Mouse (Mus musculus) liver, embryonic 13.5 days (tissue): ENCODE data around the gene Unc119. TPM values are rescaled to one million over a fixed set of nuclear protein-coding genes. Genes with fewer than 3 reads are reported as not detected.

Source experiments
- ATAC-seq: fragments of 200-750 bp; cut with Nextera tagmentation; 2 replicates; pipeline ENCODE4 v1.8.0; 2017; ENCODE audit warnings: low read depth, mild to moderate bottlenecking, moderate number of reproducible peaks, moderate library complexity
- DNase-seq: peaks from one replicate; pipeline ENCODE4 v3.0.0; 2022
- H3K27ac ChIP-seq: fragments of 300-500 bp; sonication (generic); 2 replicates; pipeline ENCODE4 v1.5.1; 2015; ENCODE audit warnings: moderate library complexity, mild to moderate bottlenecking, inconsistent platforms
- H3K27me3 ChIP-seq: fragments of 300-500 bp; sonication (generic); 2 replicates; pipeline ENCODE4 v1.6.1; 2015; ENCODE audit warnings: mild to moderate bottlenecking, inconsistent platforms
- H3K36me3 ChIP-seq: fragments of 300-500 bp; sonication (generic); 2 replicates; pipeline ENCODE4 v1.6.1; 2015; ENCODE audit warnings: mild to moderate bottlenecking, inconsistent platforms
- H3K4me1 ChIP-seq: fragments of 300-500 bp; sonication (generic); replicated peaks from 2 replicates; pipeline ENCODE4 v1.6.1; 2015; ENCODE audit warnings: inconsistent platforms
- H3K4me2 ChIP-seq: fragments of 300-500 bp; sonication (generic); 2 replicates; pipeline ENCODE4 v1.6.1; 2015; ENCODE audit warnings: inconsistent platforms, mild to moderate bottlenecking, moderate library complexity
- H3K4me3 ChIP-seq: fragments of 300-500 bp; sonication (generic); replicated peaks from 2 replicates; pipeline ENCODE4 v1.5.1; 2015; ENCODE audit warnings: mild to moderate bottlenecking, inconsistent platforms
- H3K9ac ChIP-seq: fragments of 300-500 bp; sonication (generic); 2 replicates; pipeline ENCODE4 v1.6.1; 2015; ENCODE audit warnings: mild to moderate bottlenecking, inconsistent platforms
- H3K9me3 ChIP-seq: fragments of 300-500 bp; sonication (generic); replicated peaks from 2 replicates; pipeline ENCODE4 v1.6.1; 2016; ENCODE audit warnings: inconsistent platforms
- WGBS: fragments of 180-500 bp; shearing (Covaris S2); methylation state at CpG from one replicate; pipeline ENCODE4 v1.1.7; 2015; ENCODE audit not compliant: insufficient replicate concordance; 5-methylcytosine and 5-hydroxymethylcytosine counted together
- polyA plus RNA-seq: library from polyadenylated mRNA; unstranded; fragments of >200 nt; fragmentation: Nextera tagmentation; extraction: Ambion mirVana; gene quantifications from 2 replicates; pipeline ENCODE4 v1.2.1, GENCODE M21; 2015

Unc119 gene
- polyA plus RNA-seq, 1 experiment from 2014 or later: 28.0 TPM

- no peak overlapping the region for H3K9ac ChIP-seq
- peaks cover 35% of the 10 kb centered on the region for H3K36me3 ChIP-seq
- no peaks in the 10 kb centered on the region for H3K9me3 ChIP-seq
- H3K4me3 ChIP-seq: no peak overlapping the region
- no peak overlapping the region for H3K4me2 ChIP-seq
- ATAC-seq (no peak), DNase-seq (no peak)
- peaks cover 24% of the 10 kb centered on the region for H3K4me1 ChIP-seq
- no peak overlapping the region for H3K27ac ChIP-seq
- WGBS: 80% methylated on average over 15 of the region's 15 CpGs
- H3K27me3 ChIP-seq: no peaks in the 10 kb centered on the region
These were observed 19.1 kb upstream of the Unc119 start for GRCm38 (mm10) chr11:78324000-78324785.

- Histone ChIP-seq H3K27ac (no peak overlapping the region), H3K4me1 (peaks cover 30% of the 10 kb centered on the region), H3K9ac (no peak overlapping the region), H3K4me3 (no peak overlapping the region), H3K9me3 (no peaks in the 10 kb centered on the region), H3K36me3 (peaks cover 27% of the 10 kb centered on the region), H3K4me2 (no peak overlapping the region), H3K27me3 (no peaks in the 10 kb centered on the region)
- WGBS: 86% methylated on average over 12 of the region's 12 CpGs
- no peak for DNase-seq
- ATAC-seq: no peak
These were observed 18.3 kb upstream of the Unc119 start for GRCm38 (mm10) chr11:78324965-78325364.

GRCm38 (mm10) chr11:78327215-78327614 is 16.1 kb upstream of the Unc119 start:
- ATAC-seq: no peak
- peaks cover 27% of the 10 kb centered on the region for H3K4me1 ChIP-seq
- WGBS: 83% methylated on average over 4 of the region's 4 CpGs

GRCm38 (mm10) chr11:78327634-78328511 is 15.4 kb upstream of the Unc119 start, which contains the start of gene Pigs:
Gene Pigs (plus strand): TSS chr11:78328415.
- WGBS: 9% methylated on average over 37 of the region's 37 CpGs
- Histone ChIP-seq H3K9ac (peak within 1 kb of the TSS; percentile 89), H3K36me3 (peaks cover 8% of the 10 kb centered on the region), H3K9me3 (no peaks in the 10 kb centered on the region), H3K27me3 (no peaks in the 10 kb centered on the region), H3K4me3 (peak within 1 kb of the TSS; percentile 89), H3K27ac (peak within 1 kb of the TSS; percentile 63), H3K4me1 (peaks cover 21% of the 10 kb centered on the region), H3K4me2 (peak within 1 kb of the TSS; percentile 97)
- ATAC-seq (peak; percentile 94), DNase-seq (peak; percentile 96)

More at GRCm38 (mm10) chr11:78327215-78327614, 16.1 kb upstream of the Unc119 start:
- Histone ChIP-seq H3K27ac (no peak overlapping the region), H3K4me3 (no peak overlapping the region), H3K4me2 (peak overlapping the region; percentile 97; the same call in 1 of the 2 replicates), H3K9me3 (no peaks in the 10 kb centered on the region), H3K36me3 (peaks cover 6% of the 10 kb centered on the region), H3K9ac (no peak overlapping the region), H3K27me3 (no peaks in the 10 kb centered on the region)
- DNase-seq: no peak

- Histone ChIP-seq H3K27ac (peak overlapping the region; percentile 43), H3K4me1 (peaks cover 13% of the 10 kb centered on the region), H3K9ac (peak overlapping the region; percentile 89), H3K4me2 (peak overlapping the region; percentile 97), H3K4me3 (peak overlapping the region; percentile 89), H3K27me3 (no peaks in the 10 kb centered on the region), H3K36me3 (peaks cover 15% of the 10 kb centered on the region), H3K9me3 (no peaks in the 10 kb centered on the region)
- under 1% methylated on average over 41 of the region's 41 CpGs for WGBS
- peak; percentile 73 for ATAC-seq
- DNase-seq: no peak
These were observed 14.7 kb upstream of the Unc119 start for GRCm38 (mm10) chr11:78328512-78329056.

- peaks cover 13% of the 10 kb centered on the region for H3K4me1 ChIP-seq
- 90% methylated on average over 12 of the region's 12 CpGs for WGBS
- no peak overlapping the region for H3K9ac ChIP-seq
- no peak for ATAC-seq
- no peak overlapping the region for H3K27ac ChIP-seq
- no peaks in the 10 kb centered on the region for H3K27me3 ChIP-seq
- no peak for DNase-seq
- no peak overlapping the region for H3K4me2 ChIP-seq
- H3K9me3 ChIP-seq: no peaks in the 10 kb centered on the region
- no peak overlapping the region for H3K4me3 ChIP-seq
- H3K36me3 ChIP-seq: peaks cover 50% of the 10 kb centered on the region
These were observed 10.6 kb upstream of the Unc119 start for GRCm38 (mm10) chr11:78332676-78333075.

- H3K9me3 ChIP-seq: no peaks in the 10 kb centered on the region
- peaks cover 8% of the 10 kb centered on the region for H3K4me1 ChIP-seq
- H3K27ac ChIP-seq: no peak overlapping the region
- no peak overlapping the region for H3K4me3 ChIP-seq
- DNase-seq: no peak
- no peak overlapping the region for H3K4me2 ChIP-seq
- no peak for ATAC-seq
- peaks cover 56% of the 10 kb centered on the region for H3K36me3 ChIP-seq
- H3K9ac ChIP-seq: no peak overlapping the region
- no peaks in the 10 kb centered on the region for H3K27me3 ChIP-seq
- WGBS: 73% methylated on average over 5 of the region's 5 CpGs
These were observed 9.3 kb upstream of the Unc119 start for GRCm38 (mm10) chr11:78333992-78334391.

GRCm38 (mm10) chr11:78337040-78337439 is 6.2 kb upstream of the Unc119 start:
- ATAC-seq (no peak), DNase-seq (no peak)
- Histone ChIP-seq H3K9me3 (no peaks in the 10 kb centered on the region), H3K27ac (no peak overlapping the region), H3K4me1 (no peaks in the 10 kb centered on the region), H3K27me3 (no peaks in the 10 kb centered on the region), H3K36me3 (peaks cover 74% of the 10 kb centered on the region), H3K9ac (no peak overlapping the region), H3K4me2 (no peak overlapping the region), H3K4me3 (no peak overlapping the region)
- WGBS: 85% methylated on average over 8 of the region's 8 CpGs

- no peaks in the 10 kb centered on the region for H3K9me3 ChIP-seq
- WGBS: 72% methylated on average over 12 of the region's 12 CpGs
- no peak for DNase-seq
- H3K4me3 ChIP-seq: no peak overlapping the region
- no peak overlapping the region for H3K9ac ChIP-seq
- H3K27ac ChIP-seq: no peak overlapping the region
- H3K27me3 ChIP-seq: no peaks in the 10 kb centered on the region
- H3K4me1 ChIP-seq: peaks cover 42% of the 10 kb centered on the region
- ATAC-seq: no peak
- H3K36me3 ChIP-seq: peaks cover 33% of the 10 kb centered on the region
- H3K4me2 ChIP-seq: no peak overlapping the region
These were observed 1.6 kb upstream of the Unc119 start for GRCm38 (mm10) chr11:78341702-78342101.

- H3K4me2 ChIP-seq: peak overlapping the region; percentile 100
- DNase-seq (peak; percentile 65), ATAC-seq (peak; percentile 88)
- H3K27me3 ChIP-seq: no peaks in the 10 kb centered on the region
- no peaks in the 10 kb centered on the region for H3K9me3 ChIP-seq
- H3K4me1 ChIP-seq: peaks cover 67% of the 10 kb centered on the region
- peak overlapping the region; percentile 91 for H3K9ac ChIP-seq
- peaks cover 30% of the 10 kb centered on the region for H3K36me3 ChIP-seq
- WGBS: 20% methylated on average over 6 of the region's 6 CpGs
- H3K4me3 ChIP-seq: peak overlapping the region; percentile 89
- peak overlapping the region; percentile 92 for H3K27ac ChIP-seq
These were observed 1.1 kb downstream of the Unc119 start for GRCm38 (mm10) chr11:78344328-78344889.
